Mouse (Mus musculus): ENCODE measurements at regions not wholly inside any gene's neighbourhood (a gene's known extent, or its start where the extent isn't known, plus 50 kb on each side); places are given as distances from the start of the nearest gene placed in this dataset.

DNA sequence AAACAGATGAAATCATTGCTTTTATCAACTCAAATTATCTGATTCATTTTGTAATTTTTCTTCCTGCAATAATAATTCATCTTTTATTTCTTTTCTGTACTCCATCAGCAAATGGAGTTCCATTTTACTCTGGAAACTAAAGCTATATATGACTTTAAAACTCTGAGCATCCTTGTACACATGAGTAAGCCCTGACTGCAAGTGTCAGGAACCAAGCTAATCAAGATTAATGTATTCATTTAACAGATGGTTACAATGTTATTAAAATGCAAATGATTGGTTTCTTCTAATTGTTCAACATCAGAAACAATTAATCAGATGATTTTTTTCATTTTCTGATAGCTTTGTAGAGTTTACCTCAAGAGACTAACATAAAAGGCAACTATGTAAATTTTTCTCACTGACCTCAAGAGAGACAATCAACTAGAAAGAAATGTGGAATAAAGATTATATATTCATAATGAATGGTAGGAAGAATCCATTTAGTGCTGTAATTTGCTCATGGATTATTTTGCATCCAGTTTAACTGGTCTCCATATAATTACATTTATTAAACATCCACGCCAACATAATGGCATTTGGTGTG lies 1064.5 kb downstream of the Basp1 start:
- TF ChIP-seq MAFK (IDR thresholded peaks at IDR 0.05; ENCODE audit: insufficient read depth, low read depth, low read length) (no peak), ZNF384 (IDR thresholded peaks at IDR 0.05; ENCODE audit: low read depth, low read length) (no peak), CHD2 (IDR thresholded peaks at IDR 0.05; ENCODE audit: low read depth, low read length) (no peak), ZC3H11A (IDR thresholded peaks at IDR 0.05; ENCODE audit: borderline replicate concordance, low read depth, low read length) (no peak)
